Mouse (Mus musculus) induced T-regulatory cell, adult 2 months (primary cell): ENCODE data around the gene Adcy4.

Experiments
- DNase-seq: peaks from one replicate; pipeline ENCODE4 v3.0.0-alpha.2; 2012; ENCODE audit warnings: low read depth

The Adcy4 gene

DNA sequence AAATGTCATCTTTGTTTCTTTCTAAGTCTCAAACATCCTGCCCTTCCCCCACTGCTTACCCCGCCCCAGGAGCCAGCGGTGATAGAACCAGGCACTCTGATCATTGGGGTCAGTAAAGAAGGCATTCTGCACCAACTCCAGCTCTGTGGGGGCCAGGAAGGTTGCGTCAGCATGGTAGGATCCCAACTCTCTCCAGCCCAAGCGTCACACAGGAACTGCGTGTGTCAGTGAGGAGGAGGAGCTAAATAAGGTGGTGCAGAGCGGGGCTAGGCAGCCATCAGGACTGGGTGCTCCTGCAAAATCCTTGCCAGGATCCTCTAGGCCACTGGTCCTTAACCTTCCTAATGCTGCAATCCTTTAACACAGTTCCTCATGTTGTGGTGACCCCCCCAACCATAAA, 64.2 kb downstream of the Adcy4 start:
- no peak for DNase-seq
